In genomic region chr9:55208458-55208789, GRCm38 (mm10) we compare ENCODE assay signal across 8 mouse cellular contexts. TPM values are rescaled to one million over a fixed set of nuclear protein-coding genes. Genes with fewer than 3 reads are reported as not detected.
DNase-seq lines count a peak whose midpoint lies in the region; ATAC-seq and TF ChIP-seq lines count a peak whose summit lies in the region.

No protein-coding gene starts in this region.

- peaks cover 6% of the 10 kb centered on the region for H3K4me1 ChIP-seq in limb, embryonic 14.5 days (ENCODE audit: control insufficient read depth, insufficient read depth, low read length)

- no peaks in the 10 kb centered on the region for H3K9me3 ChIP-seq in limb, embryonic 14.5 days (ENCODE audit: control insufficient read depth, low read length)

- peak overlapping the region; percentile 78 for H3K27ac ChIP-seq in limb, embryonic 14.5 days (replicated peaks; ENCODE audit: low read depth, low read length)

- peak overlapping the region; percentile 76 for H3K4me2 ChIP-seq in limb, embryonic 14.5 days (replicated peaks; ENCODE audit: low read depth, low read length, severe bottlenecking)

- H3K36me3 ChIP-seq in limb, embryonic 14.5 days (ENCODE audit: control insufficient read depth, insufficient read depth, low read length): peaks cover 7% of the 10 kb centered on the region
- no peaks in the 10 kb centered on the region for H3K36me3 ChIP-seq in splenic B cell, adult 2 months (ENCODE audit: control insufficient read depth, insufficient read depth, low read length, poor library complexity, severe bottlenecking)

- WGBS in limb, embryonic 14.5 days: 0% methylated on average over 2 of the region's 2 CpGs

- peak overlapping the region; percentile 85 for H3K9ac ChIP-seq in limb, embryonic 14.5 days (ENCODE audit: low read depth, low read length, severe bottlenecking)

- no peak for DNase-seq in cerebellum, adult 18-20 months
- peak; percentile 11 for DNase-seq in retina, postnatal 1 day
- no peak for DNase-seq in retina, embryonic 14.5 days (ENCODE audit: low spot score)
- DNase-seq in limb, embryonic 14.5 days (ENCODE audit: low spot score): no peak
- DNase-seq in splenic B cell, adult 2 months (ENCODE audit: low read depth, low spot score): peak; percentile 4
- no peak for DNase-seq in layer of hippocampus, postnatal 25 days (ENCODE audit: extremely low spot score in 1 of 2, low spot score in 1 of 2)
- DNase-seq in left cerebral cortex, adult 18-20 months (ENCODE audit: low spot score in 2 of 2): no peak

- ATAC-seq in cerebellum, adult (ENCODE audit: insufficient number of reproducible peaks, low FRiP score, low TSS enrichment): peak; percentile 36; the same call in 1 of the 2 replicates
- ATAC-seq in limb, embryonic 14.5 days (ENCODE audit: low FRiP score, low read depth): peak; percentile 28

- peak overlapping the region; percentile 82 for H3K4me3 ChIP-seq in limb, embryonic 14.5 days (replicated peaks; ENCODE audit: low read length)

- H3K27me3 ChIP-seq in limb, embryonic 14.5 days (ENCODE audit: control insufficient read depth, insufficient read depth, low read length): no peaks in the 10 kb centered on the region
- H3K27me3 ChIP-seq in splenic B cell, adult 2 months (ENCODE audit: control insufficient read depth, insufficient read depth, low read length, poor library complexity, severe bottlenecking): no peaks in the 10 kb centered on the region

- TF ChIP-seq POLR2A in limb, embryonic 14.5 days (IDR thresholded peaks at IDR 0.05; ENCODE audit: borderline replicate concordance, extremely low read depth, insufficient read depth, insufficient read length): no peak

RNA-seq across cellular contexts. Expression of gene Fbxo22, which starts 0.3 kb away (rescaled TPM):
- 23.6 and 27.2 TPM in 2 replicates for polyA plus RNA-seq in limb, embryonic 14.5 days (2012; rRNA removed)
- polyA plus RNA-seq in limb, embryonic 14.5 days (2014; fragmentation: Nextera tagmentation; extraction: Ambion mirVana): 47.6 and 50.2 TPM in 2 replicates
- 10 to 100 TPM; 32.2 to 37.4 TPM for total RNA-seq in layer of hippocampus, postnatal 25 days (2021)
- 10 to 100 TPM; 43.9 to 45.7 TPM for total RNA-seq in left cerebral cortex, adult 18-20 months (2021)

RNA-seq across cellular contexts. Expression of gene Ube2q2, which starts 59.8 kb away (rescaled TPM):
- polyA plus RNA-seq in limb, embryonic 14.5 days (2012; rRNA removed): 18.8 and 19.8 TPM in 2 replicates
- 40.6 and 44.6 TPM in 2 replicates for polyA plus RNA-seq in limb, embryonic 14.5 days (2014; fragmentation: Nextera tagmentation; extraction: Ambion mirVana)
- total RNA-seq in layer of hippocampus, postnatal 25 days (2021): 10 to 100 TPM; 56.0 to 57.2 TPM
- 10 to 100 TPM; 70.0 to 75.6 TPM for total RNA-seq in left cerebral cortex, adult 18-20 months (2021)

Comparison
In these comparisons a context has a peak if more than half of its experiments do, and no peak if none do; other contexts are left out.
1. DNase-seq: peak in retina, postnatal 1 day (single experiment) and splenic B cell, adult 2 months (single experiment); none in cerebellum, adult 18-20 months (0 of 2), retina, embryonic 14.5 days (single experiment), limb, embryonic 14.5 days (single experiment), layer of hippocampus, postnatal 25 days (0 of 2) and left cerebral cortex, adult 18-20 months (0 of 2).